Mouse (Mus musculus): ENCODE results near the gene Lmcd1. TPM values are rescaled to one million over a fixed set of nuclear protein-coding genes. Genes with fewer than 3 reads are reported as not detected.

Gene Lmcd1
- polyA plus RNA-seq, 1 experiment from 2014 or later = 16.4 TPM

DNA sequence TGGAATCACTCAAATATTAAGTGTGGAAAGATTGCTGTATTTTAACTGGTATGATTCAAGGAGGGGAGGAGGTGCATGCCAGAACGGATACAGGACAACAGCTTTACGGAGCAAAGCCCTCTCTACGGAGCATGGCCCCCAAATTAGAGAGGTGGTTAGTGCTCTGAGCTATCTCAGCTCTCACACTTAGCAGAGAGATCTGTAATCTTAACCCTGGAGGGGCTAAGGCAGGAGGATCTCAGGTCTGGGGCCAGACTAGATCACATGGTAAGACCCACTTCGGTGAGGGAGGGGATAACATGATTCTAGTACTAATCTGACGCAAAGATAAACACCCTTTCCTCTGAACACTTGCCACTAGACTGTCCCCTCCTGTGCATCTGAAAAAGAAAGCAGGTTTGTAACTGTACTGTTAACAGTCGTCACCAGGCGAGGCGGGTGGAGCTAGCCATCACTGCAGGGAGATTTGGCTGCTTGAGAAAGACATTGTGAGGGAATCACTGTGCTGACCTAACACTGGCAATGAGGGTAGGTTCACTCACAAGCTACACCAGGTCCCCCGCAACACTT, 29.3 kb downstream of the Lmcd1 start:
- ChIA-PET CTCF (interaction anchor here (1.0 kb wide), 1 partner anchor 16 kb away, joined by 3 read pairs; no protein-coding TSS in a partner anchor), POLR2A (interaction anchor here (0.6 kb wide), 1 partner anchor 17 kb away, joined by 6 read pairs; no protein-coding TSS in a partner anchor)
- no peaks in the 10 kb centered on the region for H3K27me3 ChIP-seq
- in situ Hi-C loops (cut with MboI; ENCODE audit: low pct_unique_long_range_greater_than_20kb) = no loop called here
- TF ChIP-seq CTCF (IDR thresholded peaks at IDR 0.05) = no peak
- DNase-seq (ENCODE audit: low read depth, low spot score) (no peak), ATAC-seq (no peak)

DNA sequence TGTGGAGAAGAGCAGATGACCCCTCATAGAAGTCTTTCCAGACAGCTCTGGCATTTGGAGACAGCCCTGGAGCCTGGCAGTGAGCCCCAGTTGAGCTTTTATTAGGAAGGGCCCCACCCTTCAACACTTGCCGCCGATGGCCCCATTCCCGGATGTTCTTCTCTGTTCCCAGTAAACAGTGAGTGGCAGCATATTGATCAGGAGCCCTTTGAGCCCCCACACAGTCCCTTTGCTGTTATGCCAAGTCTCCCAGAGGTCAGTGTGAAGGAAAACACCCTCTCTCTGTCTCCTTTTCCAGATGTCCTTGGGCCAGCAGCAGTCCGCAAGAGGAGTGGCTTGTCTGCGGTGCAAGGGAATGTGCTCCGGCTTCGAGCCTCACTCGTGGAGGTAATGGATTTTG, 31.2 kb downstream of the Lmcd1 start:
- TF ChIP-seq CTCF (IDR thresholded peaks at IDR 0.05) = no peak
- in situ Hi-C loops (cut with MboI; ENCODE audit: low pct_unique_long_range_greater_than_20kb) = no loop called here
- ChIA-PET CTCF (no interaction called here), POLR2A (no interaction called here)
- DNase-seq (ENCODE audit: low read depth, low spot score) (no peak), ATAC-seq (no peak)
- no peaks in the 10 kb centered on the region for H3K27me3 ChIP-seq

DNA sequence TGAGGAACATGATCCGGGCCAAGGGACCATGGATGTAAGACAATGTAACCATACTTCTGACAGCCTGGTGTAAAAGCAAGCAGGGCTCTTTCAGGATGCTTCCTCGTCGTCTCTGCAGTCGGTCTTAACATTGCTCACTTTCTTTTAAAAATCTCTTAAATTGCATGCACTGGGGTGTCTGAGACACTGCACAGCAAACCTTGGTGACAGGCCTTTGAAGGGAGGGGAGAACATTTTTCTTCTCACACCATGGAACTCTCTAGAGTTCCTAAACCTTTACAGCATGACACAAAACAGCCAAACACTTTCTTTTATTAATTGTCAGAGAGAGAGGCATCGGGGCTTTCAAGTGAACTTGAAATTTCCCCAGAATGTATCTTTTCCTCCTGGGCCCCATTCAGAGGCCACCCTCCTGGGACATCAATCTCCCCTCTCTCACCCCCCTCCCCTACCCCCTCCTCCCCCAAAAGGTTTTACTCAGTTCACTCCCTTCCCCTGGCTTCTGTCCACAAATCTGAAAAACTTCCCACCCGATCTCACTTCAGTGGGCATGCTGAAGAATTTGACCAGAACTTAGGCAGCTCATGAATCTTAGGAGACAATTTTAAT, 35.9 kb downstream of the Lmcd1 start:
- H3K27me3 ChIP-seq = no peaks in the 10 kb centered on the region
- POLR2A ChIA-PET = no interaction called here
- CTCF ChIA-PET = no interaction called here
- in situ Hi-C loops (cut with MboI; ENCODE audit: low pct_unique_long_range_greater_than_20kb) = no loop called here
- no peak for ATAC-seq
- TF ChIP-seq CTCF (IDR thresholded peaks at IDR 0.05) = no peak
- no peak for DNase-seq (ENCODE audit: low read depth, low spot score)

DNA sequence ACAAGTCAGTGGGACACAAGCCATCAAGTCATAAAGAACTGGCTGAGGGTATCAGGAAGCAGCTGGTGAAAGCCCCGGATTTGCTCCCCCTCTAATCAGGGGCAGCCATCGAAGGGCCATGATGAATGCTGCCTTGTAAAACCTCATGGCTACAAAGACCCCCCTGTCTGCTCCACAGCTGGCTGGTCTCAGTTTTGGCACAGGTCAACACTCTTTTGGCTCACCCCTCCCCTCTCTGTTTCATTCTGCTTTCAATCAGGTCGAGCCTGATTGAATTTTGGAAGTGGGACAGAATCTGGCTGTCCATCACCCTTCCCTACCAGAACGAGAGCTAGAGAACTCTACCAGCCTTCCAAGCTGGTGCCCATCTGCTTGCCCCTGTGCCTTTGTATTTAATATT, 37.8 kb downstream of the Lmcd1 start:
- in situ Hi-C loops (cut with MboI; ENCODE audit: low pct_unique_long_range_greater_than_20kb) = no loop called here
- no peaks in the 10 kb centered on the region for H3K27me3 ChIP-seq
- POLR2A ChIA-PET = interaction anchor here (0.7 kb wide), 1 partner anchor 39 kb away, joined by 3 read pairs; no protein-coding TSS in a partner anchor
- ATAC-seq (no peak), DNase-seq (ENCODE audit: low read depth, low spot score) (no peak)
- no peak for TF ChIP-seq CTCF (IDR thresholded peaks at IDR 0.05)
- CTCF ChIA-PET = no interaction called here

DNA sequence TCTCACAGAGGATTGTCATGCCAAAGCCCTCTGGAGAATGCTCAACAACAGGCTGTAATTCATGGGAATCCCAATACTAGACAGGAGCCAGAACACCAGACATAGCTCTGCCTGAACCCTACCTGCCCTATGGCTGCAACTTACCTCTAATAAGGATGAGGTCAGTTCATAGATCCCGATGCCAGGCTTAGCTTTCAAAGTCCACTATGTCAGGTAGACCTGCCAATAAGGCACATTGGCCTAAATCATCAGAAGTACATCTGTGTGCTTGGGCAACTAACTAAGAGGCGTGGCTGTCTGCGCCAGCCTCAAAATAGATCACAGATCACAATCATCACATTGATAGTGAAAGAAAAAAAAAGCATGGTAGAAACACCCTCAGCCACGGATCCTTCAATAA, 45.9 kb downstream of the Lmcd1 start:
- no peaks in the 10 kb centered on the region for H3K27me3 ChIP-seq
- POLR2A ChIA-PET = no interaction called here
- in situ Hi-C loops (cut with MboI; ENCODE audit: low pct_unique_long_range_greater_than_20kb) = no loop called here
- CTCF ChIA-PET = no interaction called here
- no peak for TF ChIP-seq CTCF (IDR thresholded peaks at IDR 0.05)
- DNase-seq (ENCODE audit: low read depth, low spot score) = no peak
- ATAC-seq = no peak

DNA sequence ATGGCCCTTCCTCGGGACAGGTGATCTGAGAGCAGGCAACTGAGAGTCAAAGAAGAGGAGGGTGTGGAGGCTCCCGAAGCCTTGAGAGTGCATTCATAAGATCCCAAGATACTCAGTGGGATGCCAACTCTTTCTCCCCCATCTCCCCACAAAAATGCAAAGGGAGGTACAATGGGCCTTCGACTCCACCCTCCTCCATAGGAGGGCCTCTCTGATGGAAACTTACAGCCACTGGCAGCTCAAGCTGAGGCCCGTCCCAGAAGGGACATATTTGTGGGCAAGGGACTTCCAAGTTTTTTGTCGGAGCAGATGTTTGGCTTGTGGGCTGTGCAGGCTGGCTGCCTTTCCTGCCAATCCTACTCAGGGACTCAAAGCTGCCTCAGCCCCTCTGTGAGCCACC, 47.1 kb downstream of the Lmcd1 start:
- DNase-seq (ENCODE audit: low read depth, low spot score) (no peak), ATAC-seq (no peak)
- in situ Hi-C loops (cut with MboI; ENCODE audit: low pct_unique_long_range_greater_than_20kb) = no loop called here
- POLR2A ChIA-PET = no interaction called here
- CTCF ChIA-PET = interaction anchor here (1.0 kb wide), 1 partner anchor 64 kb away, joined by 3 read pairs; no protein-coding TSS in a partner anchor
- H3K27me3 ChIP-seq = no peaks in the 10 kb centered on the region
- no peak for TF ChIP-seq CTCF (IDR thresholded peaks at IDR 0.05)

DNA sequence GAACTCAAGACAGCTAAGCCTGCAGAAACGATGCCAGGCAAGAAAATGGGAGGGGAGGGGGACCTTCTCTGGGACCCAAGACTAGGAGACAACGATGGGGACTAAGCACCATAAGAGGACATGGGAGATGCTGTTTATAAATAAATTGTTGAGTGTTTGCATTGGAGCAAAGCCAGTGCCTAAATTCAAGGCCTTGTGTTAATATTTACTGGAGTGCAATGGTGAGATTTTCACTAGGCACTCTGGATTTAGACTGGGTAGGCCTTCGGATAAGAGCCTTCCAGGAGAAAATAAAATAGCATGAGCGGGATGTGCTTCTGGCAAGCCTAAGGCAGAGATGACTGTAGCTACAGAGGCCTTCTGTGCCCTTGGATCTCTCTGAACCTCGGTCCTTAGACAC, 49.4 kb downstream of the Lmcd1 start:
- CTCF ChIA-PET = no interaction called here
- in situ Hi-C loops (cut with MboI; ENCODE audit: low pct_unique_long_range_greater_than_20kb) = no loop called here
- POLR2A ChIA-PET = no interaction called here
- H3K27me3 ChIP-seq = no peaks in the 10 kb centered on the region
- no peak for DNase-seq (ENCODE audit: low read depth, low spot score)
- no peak for TF ChIP-seq CTCF (IDR thresholded peaks at IDR 0.05)
- ATAC-seq = no peak

DNA sequence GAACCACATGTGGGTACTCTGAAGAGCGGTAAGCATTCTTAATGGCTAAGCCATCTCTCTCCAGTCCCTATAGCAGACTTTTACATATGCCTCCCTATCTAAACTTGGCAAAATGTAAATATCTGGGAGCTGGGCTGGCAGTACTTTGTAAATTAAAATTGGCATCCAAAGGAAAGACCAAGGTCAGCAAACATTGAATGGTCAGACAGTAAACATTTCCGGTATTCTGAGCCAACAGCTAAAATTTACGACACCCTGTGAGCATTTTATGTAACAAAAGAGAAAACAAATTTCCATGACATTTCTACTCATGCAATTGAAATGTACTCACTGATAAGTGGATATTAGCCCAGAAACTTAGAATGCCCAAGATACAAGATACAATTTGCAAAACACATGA, 51.7 kb downstream of the Lmcd1 start:
- ChIA-PET CTCF (interaction anchor here (1.5 kb wide), 1 partner anchor 10 kb away, joined by 3 read pairs; no protein-coding TSS in a partner anchor), POLR2A (no interaction called here)
- H3K27me3 ChIP-seq = no peaks in the 10 kb centered on the region
- in situ Hi-C loops (cut with MboI; ENCODE audit: low pct_unique_long_range_greater_than_20kb) = no loop called here
- ATAC-seq (no peak), DNase-seq (ENCODE audit: low read depth, low spot score) (no peak)
- TF ChIP-seq CTCF (IDR thresholded peaks at IDR 0.05) = no peak

DNA sequence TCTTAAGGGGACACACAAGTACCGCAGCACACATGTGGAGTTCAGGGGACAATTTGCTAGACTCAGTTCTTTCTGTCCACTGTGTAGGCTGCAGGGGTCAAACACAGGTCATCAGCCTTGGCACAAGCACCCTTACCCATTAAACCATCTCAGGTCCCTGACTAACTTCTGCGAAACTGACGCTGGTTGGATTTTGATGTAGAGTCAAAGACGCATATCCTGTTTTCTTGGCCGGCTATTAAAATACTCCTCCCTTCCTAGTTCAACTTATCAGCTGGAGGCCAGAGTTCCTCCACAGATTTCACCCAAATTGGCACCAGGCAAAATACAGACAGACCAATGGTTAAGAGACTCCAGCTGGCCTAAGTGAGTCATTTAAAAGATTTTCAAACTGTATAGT, 54.2 kb downstream of the Lmcd1 start:
- in situ Hi-C loops (cut with MboI; ENCODE audit: low pct_unique_long_range_greater_than_20kb) = no loop called here
- DNase-seq (ENCODE audit: low read depth, low spot score) (no peak), ATAC-seq (no peak)
- no peak for TF ChIP-seq CTCF (IDR thresholded peaks at IDR 0.05)
- ChIA-PET CTCF (no interaction called here), POLR2A (no interaction called here)
- H3K27me3 ChIP-seq = no peaks in the 10 kb centered on the region

DNA sequence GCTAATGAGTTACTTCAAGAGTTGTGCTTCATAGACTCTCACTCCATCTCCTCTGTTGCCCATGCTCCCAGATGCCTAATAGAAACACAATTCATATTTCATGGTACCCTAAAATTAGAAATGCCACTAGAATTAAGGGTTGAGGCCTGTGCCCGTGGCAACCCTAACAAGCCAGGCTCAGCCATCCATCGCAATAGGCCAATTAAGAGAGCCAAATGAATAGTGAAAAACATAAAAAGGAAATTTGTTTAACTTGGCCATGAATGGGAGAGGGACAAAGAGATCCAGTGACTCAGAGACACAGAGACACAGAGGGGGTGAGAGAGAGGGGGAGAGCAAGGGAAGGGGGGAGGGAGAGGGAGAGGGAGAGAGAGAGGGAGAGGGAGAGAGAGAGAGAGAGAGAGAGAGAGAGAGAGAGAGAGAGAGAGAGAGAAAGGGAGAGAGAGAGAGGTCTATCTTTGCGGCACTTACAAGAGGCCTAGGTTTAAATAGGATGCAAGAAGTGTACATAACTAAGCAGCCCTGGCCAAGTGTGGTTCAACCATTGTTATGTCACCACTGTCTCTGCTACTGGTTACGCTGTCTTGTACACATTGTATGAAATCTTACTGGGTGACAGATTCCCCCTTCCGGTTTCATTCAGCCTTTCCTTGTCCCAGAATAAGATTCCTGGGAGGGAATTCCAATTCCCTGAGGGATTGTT, 57.1 kb downstream of the Lmcd1 start:
- TF ChIP-seq CTCF (IDR thresholded peaks at IDR 0.05) = no peak
- ChIA-PET CTCF (interaction anchor here (0.9 kb wide), 1 partner anchor 54 kb away, joined by 3 read pairs; no protein-coding TSS in a partner anchor), POLR2A (no interaction called here)
- H3K27me3 ChIP-seq = no peaks in the 10 kb centered on the region
- ATAC-seq = peak; percentile 13
- in situ Hi-C loops (cut with MboI; ENCODE audit: low pct_unique_long_range_greater_than_20kb) = no loop called here
- peak; percentile 27 for DNase-seq (ENCODE audit: low read depth, low spot score)

DNA sequence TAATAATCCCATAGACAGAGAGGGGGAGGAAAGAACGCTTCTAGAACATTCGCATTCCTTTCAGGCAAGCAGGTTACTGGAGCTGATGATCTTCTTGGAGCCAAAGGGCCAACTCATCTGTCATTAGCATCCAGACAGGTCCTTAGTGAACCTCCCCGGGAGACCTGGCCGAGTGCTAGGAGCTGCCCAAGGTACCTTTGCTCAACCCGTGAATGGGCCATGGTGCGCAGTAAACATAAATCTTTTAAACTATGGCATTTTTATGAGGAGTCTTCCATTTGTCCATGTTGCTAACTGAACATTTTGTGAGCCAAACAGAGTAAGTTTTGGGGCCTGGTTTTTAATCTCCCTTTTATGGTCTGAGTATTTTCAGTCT, 57.7 kb downstream of the Lmcd1 start:
- in situ Hi-C loops (cut with MboI; ENCODE audit: low pct_unique_long_range_greater_than_20kb) = no loop called here
- ChIA-PET POLR2A (no interaction called here), CTCF (interaction anchor here (0.9 kb wide), 1 partner anchor 54 kb away, joined by 3 read pairs; no protein-coding TSS in a partner anchor)
- ATAC-seq (peak; percentile 92), DNase-seq (ENCODE audit: low read depth, low spot score) (peak; percentile 63)
- TF ChIP-seq CTCF (IDR thresholded peaks at IDR 0.05) = no peak
- H3K27me3 ChIP-seq = no peaks in the 10 kb centered on the region

All from Patski (cell line).